Mouse (Mus musculus): ENCODE measurements around the gene Timp2. TPM values are rescaled to one million over a fixed set of nuclear protein-coding genes. Genes with fewer than 3 reads are reported as not detected.

Gene Timp2
- polyA plus RNA-seq, 1 experiment from 2014 or later: 168 TPM

DNA sequence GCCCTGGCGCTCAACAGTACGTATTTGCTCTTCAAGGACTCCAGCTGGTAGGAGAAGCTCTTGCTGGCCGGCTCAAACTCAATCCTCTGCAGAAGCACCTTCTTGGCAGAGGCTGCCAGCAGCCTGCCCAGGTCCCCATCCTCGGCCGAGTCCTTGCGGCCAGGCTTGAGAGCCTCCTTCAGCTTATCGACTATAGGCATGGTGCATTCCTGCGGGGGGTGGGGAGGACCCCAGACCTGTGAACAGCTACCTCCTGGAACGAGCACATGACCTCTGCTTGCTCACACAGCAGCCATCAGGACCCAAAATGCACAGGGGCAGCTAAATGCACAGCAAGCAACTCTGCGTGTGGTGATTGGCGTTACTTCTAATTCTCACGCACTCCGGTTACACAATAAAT, 69.7 kb downstream of the Timp2 start:
- ATAC-seq (ENCODE audit: insufficient number of reproducible peaks, low FRiP score, low TSS enrichment, low read depth): no peak
- no peak overlapping the region for H3K27ac ChIP-seq
- H3K27me3 ChIP-seq: no peaks in the 10 kb centered on the region
- no peak overlapping the region for H3K4me2 ChIP-seq
- H3K4me1 ChIP-seq: peaks cover 13% of the 10 kb centered on the region
- H3K4me3 ChIP-seq: no peak overlapping the region
- H3K9ac ChIP-seq: no peak overlapping the region
- no peaks in the 10 kb centered on the region for H3K9me3 ChIP-seq
- peaks cover 67% of the 10 kb centered on the region for H3K36me3 ChIP-seq
- 91% methylated on average over 13 of the region's 13 CpGs for WGBS

DNA sequence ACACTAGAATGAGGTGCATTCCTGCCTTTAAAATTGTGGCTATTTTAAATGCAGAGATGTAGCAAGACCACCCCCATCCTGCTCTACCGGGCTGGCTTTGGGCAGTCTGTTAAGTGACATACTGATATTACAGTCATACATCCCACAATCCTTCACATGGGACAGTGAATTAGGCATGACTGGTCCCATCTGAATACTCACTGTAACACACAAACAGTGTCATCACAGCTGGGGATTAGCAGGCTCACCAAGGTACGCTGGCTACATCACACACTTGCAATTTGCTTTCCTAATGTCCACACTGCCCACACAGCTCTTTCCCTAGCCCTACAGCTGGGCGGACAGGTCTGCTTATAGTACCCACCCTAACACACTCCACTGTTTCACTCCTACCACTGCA, 75.3 kb downstream of the Timp2 start:
- 87% methylated on average over 3 of the region's 3 CpGs for WGBS
- H3K27me3 ChIP-seq: no peaks in the 10 kb centered on the region
- ATAC-seq (ENCODE audit: insufficient number of reproducible peaks, low FRiP score, low TSS enrichment, low read depth): no peak
- H3K36me3 ChIP-seq: peaks cover 98% of the 10 kb centered on the region
- no peak overlapping the region for H3K4me2 ChIP-seq
- no peak overlapping the region for H3K9ac ChIP-seq
- H3K4me1 ChIP-seq: no peaks in the 10 kb centered on the region
- H3K27ac ChIP-seq: no peak overlapping the region
- no peak overlapping the region for H3K4me3 ChIP-seq
- no peaks in the 10 kb centered on the region for H3K9me3 ChIP-seq

DNA sequence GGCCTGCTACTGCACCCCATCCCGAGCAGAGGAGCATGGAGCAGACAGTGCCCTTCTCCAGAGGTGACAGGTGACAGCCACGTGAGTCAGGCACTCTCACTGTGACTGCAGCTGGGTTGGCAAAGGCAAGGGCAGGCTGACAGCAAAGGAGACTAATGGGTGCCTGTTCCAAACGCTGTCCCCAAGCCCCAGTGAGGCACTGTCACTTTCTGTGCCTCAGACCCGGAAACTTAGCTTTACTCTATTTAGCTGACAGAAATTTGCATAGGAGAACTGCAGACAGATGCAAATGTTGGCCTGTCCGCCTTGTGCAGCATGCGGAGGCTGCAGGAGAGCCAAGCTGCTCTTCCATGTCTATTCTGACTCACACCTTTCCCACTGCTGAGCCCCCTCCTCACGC, 79.2 kb downstream of the Timp2 start:
- no peak overlapping the region for H3K4me3 ChIP-seq
- H3K9me3 ChIP-seq: no peaks in the 10 kb centered on the region
- H3K36me3 ChIP-seq: peaks cover 99% of the 10 kb centered on the region
- H3K4me1 ChIP-seq: no peaks in the 10 kb centered on the region
- 91% methylated on average over 7 of the region's 7 CpGs for WGBS
- H3K27me3 ChIP-seq: no peaks in the 10 kb centered on the region
- H3K27ac ChIP-seq: no peak overlapping the region
- no peak for ATAC-seq (ENCODE audit: insufficient number of reproducible peaks, low FRiP score, low TSS enrichment, low read depth)
- H3K9ac ChIP-seq: no peak overlapping the region
- H3K4me2 ChIP-seq: no peak overlapping the region

DNA sequence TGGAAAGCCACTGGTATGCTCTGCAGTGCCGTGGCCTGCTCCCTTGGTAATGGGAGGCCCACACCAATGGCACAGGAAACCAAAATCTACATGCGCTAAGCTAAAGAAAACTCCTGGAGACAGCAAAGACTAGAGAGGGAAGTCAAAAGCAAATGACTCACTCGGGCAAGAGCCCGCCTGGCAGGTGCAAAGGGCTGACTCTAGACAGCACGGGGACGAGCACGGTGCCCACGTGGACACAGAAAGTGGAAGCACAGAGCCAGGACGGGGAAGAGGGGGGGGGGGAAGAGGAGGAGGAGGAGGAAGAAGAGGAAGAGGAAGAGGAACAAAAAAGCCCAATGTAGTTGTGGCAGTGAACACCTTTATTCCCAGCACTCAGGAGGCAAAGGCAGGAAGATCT, 80.4 kb downstream of the Timp2 start:
- Histone ChIP-seq H3K27ac (no peak overlapping the region), H3K4me2 (no peak overlapping the region), H3K4me3 (no peak overlapping the region), H3K27me3 (no peaks in the 10 kb centered on the region), H3K4me1 (no peaks in the 10 kb centered on the region), H3K9me3 (no peaks in the 10 kb centered on the region), H3K36me3 (peaks cover 97% of the 10 kb centered on the region), H3K9ac (no peak overlapping the region)
- no peak for ATAC-seq (ENCODE audit: insufficient number of reproducible peaks, low FRiP score, low TSS enrichment, low read depth)
- WGBS: 93% methylated on average over 9 of the region's 9 CpGs

DNA sequence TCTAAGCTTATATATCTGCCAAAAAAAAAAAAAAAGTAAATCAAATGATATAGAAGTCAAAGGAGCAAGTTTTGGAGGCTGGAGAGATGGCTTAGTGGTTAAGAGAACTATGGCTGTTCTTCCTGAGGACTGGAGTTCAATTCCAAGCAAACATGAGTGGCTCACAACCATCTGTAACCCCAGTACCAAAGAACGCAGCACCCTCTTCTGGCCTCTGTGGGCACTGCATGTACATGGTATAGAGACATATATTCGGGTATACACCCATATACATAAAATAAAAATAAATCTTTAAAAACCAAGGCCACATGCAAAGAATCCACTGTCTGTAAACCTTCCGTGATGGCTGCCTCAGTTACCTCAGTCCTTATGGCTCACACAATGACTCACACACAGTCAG, 85.7 kb downstream of the Timp2 start:
- WGBS: 89% methylated on average over 3 of the region's 3 CpGs
- ATAC-seq (ENCODE audit: insufficient number of reproducible peaks, low FRiP score, low TSS enrichment, low read depth): no peak
- Histone ChIP-seq H3K9me3 (no peaks in the 10 kb centered on the region), H3K36me3 (peaks cover 96% of the 10 kb centered on the region), H3K4me2 (no peak overlapping the region), H3K4me3 (no peak overlapping the region), H3K27me3 (no peaks in the 10 kb centered on the region), H3K9ac (no peak overlapping the region), H3K27ac (no peak overlapping the region), H3K4me1 (no peaks in the 10 kb centered on the region)

DNA sequence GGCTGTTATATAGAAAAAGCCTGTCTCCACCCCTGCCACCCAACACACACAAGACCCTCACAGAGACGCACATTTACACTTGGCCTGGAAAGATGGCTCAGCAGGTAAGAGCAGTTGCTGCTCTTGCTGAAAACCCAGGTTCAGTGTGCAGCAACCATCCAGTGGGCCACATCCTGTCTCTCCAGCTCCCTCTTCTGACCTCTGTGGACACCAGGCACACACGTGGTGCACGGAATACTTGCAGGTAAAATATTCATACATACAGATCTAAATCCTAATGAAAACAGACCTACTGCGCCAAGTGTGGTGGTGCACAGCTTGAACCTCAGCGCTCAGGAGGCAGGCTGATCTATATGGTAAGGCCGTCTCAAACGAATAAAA, 88.9 kb downstream of the Timp2 start:
- peaks cover 96% of the 10 kb centered on the region for H3K36me3 ChIP-seq
- H3K27me3 ChIP-seq: no peaks in the 10 kb centered on the region
- 92% methylated on average over 7 of the region's 7 CpGs for WGBS
- H3K4me1 ChIP-seq: no peaks in the 10 kb centered on the region
- no peak overlapping the region for H3K9ac ChIP-seq
- no peak overlapping the region for H3K27ac ChIP-seq
- H3K4me2 ChIP-seq: no peak overlapping the region
- ATAC-seq (ENCODE audit: insufficient number of reproducible peaks, low FRiP score, low TSS enrichment, low read depth): no peak
- H3K9me3 ChIP-seq: no peaks in the 10 kb centered on the region
- H3K4me3 ChIP-seq: no peak overlapping the region

DNA sequence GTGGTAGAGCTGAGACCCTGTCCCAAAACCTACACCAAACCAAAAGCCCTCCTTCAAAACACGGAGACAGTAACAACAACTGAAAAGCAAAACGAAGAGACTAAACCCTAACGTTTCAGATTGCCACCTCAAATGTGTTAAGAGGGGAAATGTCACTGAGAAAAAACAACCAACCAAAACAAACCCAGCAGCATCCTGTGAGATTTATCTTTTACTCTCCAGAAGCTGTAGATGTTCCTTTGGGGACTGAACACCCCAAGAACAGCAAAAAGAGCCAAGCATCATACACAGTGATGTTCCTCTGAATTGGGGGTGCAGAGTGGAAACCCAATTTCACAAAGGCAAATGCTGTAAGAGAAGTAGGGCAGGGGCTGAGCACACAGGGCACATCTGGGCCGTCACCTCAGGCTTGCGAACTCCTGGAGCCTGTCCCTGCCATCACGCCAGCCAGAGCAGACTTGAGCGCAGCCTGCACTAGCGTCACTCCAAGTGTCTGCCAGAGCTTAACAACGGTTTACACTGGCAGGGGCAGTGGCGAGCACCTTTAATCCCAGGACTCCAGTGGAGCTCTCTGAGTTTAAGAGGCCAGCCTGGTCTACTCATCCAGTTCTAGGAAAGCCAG, 89.4 kb downstream of the Timp2 start:
- WGBS: 88% methylated on average over 10 of the region's 10 CpGs
- no peak overlapping the region for H3K9ac ChIP-seq
- no peak for ATAC-seq (ENCODE audit: insufficient number of reproducible peaks, low FRiP score, low TSS enrichment, low read depth)
- no peaks in the 10 kb centered on the region for H3K4me1 ChIP-seq
- no peaks in the 10 kb centered on the region for H3K27me3 ChIP-seq
- no peak overlapping the region for H3K4me3 ChIP-seq
- H3K27ac ChIP-seq: no peak overlapping the region
- H3K36me3 ChIP-seq: peaks cover 96% of the 10 kb centered on the region
- no peak overlapping the region for H3K4me2 ChIP-seq
- no peaks in the 10 kb centered on the region for H3K9me3 ChIP-seq

DNA sequence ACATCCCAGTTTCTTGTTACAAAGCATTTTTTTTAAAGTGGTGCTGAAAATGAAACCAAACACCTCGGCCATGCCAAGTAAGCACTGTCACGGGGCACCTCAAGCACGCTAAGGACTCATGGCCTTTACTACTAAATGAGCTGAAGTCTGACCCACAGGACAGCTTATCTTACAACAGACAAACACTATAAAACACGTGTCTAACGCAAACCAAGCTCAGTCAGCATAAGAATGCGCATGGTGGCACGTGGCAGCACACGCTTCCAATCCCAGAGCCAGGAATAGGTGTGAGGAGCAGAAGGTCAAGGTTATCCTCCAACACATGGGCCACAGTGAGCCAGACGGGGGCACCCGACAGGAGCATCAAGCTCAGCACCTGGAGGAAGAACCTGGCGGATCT, 89.9 kb downstream of the Timp2 start:
- 83% methylated on average over 11 of the region's 11 CpGs for WGBS
- peaks cover 98% of the 10 kb centered on the region for H3K36me3 ChIP-seq
- no peaks in the 10 kb centered on the region for H3K9me3 ChIP-seq
- no peak overlapping the region for H3K27ac ChIP-seq
- H3K27me3 ChIP-seq: no peaks in the 10 kb centered on the region
- H3K4me3 ChIP-seq: no peak overlapping the region
- H3K4me2 ChIP-seq: no peak overlapping the region
- H3K9ac ChIP-seq: no peak overlapping the region
- H3K4me1 ChIP-seq: no peaks in the 10 kb centered on the region
- ATAC-seq (ENCODE audit: insufficient number of reproducible peaks, low FRiP score, low TSS enrichment, low read depth): no peak

DNA sequence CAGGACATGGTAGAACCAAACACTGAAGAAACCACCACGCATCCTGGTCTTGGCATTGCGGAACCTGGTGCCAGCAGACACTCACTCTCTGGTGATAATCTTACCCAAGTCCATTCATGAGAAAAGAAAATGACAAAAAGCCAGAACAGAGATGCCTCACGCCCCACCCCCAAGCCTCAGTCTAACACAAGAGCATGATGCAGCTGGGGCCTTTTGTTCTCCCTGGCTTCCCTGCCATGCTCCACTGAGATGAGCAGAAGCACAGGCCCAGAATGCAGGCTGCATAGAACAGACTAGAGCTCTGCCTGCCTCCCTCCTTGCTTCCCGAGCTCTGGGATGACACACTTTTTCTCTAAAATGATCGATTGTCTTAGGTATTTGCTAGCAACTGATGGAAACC, 92.4 kb downstream of the Timp2 start:
- Histone ChIP-seq H3K36me3 (peaks cover 99% of the 10 kb centered on the region), H3K4me3 (no peak overlapping the region), H3K4me1 (no peaks in the 10 kb centered on the region), H3K4me2 (no peak overlapping the region), H3K9ac (no peak overlapping the region), H3K27ac (no peak overlapping the region), H3K9me3 (no peaks in the 10 kb centered on the region), H3K27me3 (no peaks in the 10 kb centered on the region)
- 93% methylated on average over 5 of the region's 5 CpGs for WGBS
- no peak for ATAC-seq (ENCODE audit: insufficient number of reproducible peaks, low FRiP score, low TSS enrichment, low read depth)

DNA sequence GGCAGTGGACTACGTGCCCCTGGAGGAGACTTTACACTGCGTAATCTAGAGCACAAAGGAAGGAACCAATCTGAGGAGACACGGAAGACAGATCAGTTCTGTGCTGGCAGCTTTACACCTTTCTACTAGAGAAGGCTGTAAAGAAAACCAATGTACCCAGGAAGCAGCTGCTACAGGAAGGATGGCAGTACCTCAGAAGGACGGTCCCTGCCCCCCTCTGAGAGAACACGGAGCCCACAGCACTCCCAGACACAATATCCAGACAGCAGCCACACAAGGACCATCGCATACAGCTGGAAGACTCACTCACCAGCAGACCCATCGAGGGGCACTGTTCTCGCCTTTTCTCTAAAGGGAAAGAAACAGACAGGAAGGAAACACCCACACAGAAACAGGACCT, 95.5 kb downstream of the Timp2 start:
- H3K27ac ChIP-seq: no peak overlapping the region
- no peak overlapping the region for H3K4me2 ChIP-seq
- peaks cover 1% of the 10 kb centered on the region for H3K4me1 ChIP-seq
- peaks cover 90% of the 10 kb centered on the region for H3K36me3 ChIP-seq
- WGBS: 84% methylated on average over 8 of the region's 8 CpGs
- H3K4me3 ChIP-seq: no peak overlapping the region
- H3K9ac ChIP-seq: no peak overlapping the region
- H3K27me3 ChIP-seq: no peaks in the 10 kb centered on the region
- ATAC-seq (ENCODE audit: insufficient number of reproducible peaks, low FRiP score, low TSS enrichment, low read depth): no peak
- no peaks in the 10 kb centered on the region for H3K9me3 ChIP-seq

DNA sequence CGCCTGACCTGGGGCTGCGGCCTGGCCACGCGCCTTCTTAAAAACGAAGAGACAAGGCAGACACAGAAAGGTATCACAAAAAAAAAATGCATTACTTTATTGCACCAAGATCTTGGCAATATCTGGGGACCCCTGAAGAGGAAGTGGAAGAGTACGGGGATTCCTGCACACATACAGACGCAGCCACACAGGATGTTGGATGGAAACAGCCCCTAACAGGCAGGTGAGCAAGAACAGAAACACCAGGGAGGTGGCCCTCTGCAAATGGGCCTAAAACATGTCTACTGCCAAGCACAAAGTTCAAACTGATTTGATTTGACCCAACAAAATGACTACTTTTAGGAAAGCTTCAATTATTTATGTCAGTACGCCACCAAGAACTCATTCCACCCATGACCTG, 96.0 kb downstream of the Timp2 start:
- no peak for ATAC-seq (ENCODE audit: insufficient number of reproducible peaks, low FRiP score, low TSS enrichment, low read depth)
- peaks cover 85% of the 10 kb centered on the region for H3K36me3 ChIP-seq

DNA sequence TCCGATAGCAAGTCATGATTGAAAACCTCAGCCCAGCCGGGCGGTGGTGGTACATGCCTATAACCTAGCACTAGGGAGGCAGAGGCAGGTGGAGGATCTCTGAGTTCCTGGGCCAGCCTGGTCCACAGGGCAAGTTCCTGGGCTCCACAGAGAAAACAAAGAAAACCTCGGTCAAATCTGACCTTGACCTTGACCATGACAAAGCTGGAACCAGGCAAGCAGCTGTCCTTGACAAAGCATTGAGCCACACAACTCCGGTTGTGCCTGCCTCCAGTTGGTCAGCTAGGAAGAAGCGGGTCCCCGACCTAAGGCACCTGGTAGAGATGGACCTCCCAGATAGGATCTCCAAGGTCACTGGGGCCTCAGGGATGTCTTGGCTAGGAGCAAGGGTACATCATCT, 99.2 kb downstream of the Timp2 start:
- Histone ChIP-seq H3K4me1 (peaks cover 20% of the 10 kb centered on the region), H3K9me3 (no peaks in the 10 kb centered on the region), H3K36me3 (peaks cover 53% of the 10 kb centered on the region), H3K4me2 (no peak overlapping the region), H3K27ac (no peak overlapping the region), H3K27me3 (no peaks in the 10 kb centered on the region), H3K4me3 (no peak overlapping the region), H3K9ac (no peak overlapping the region)
- ATAC-seq (ENCODE audit: insufficient number of reproducible peaks, low FRiP score, low TSS enrichment, low read depth): no peak
- 92% methylated on average over 7 of the region's 7 CpGs for WGBS

More for the DNA sequence above, 96.0 kb downstream of the Timp2 start:
- Histone ChIP-seq H3K4me3 (no peak overlapping the region), H3K9me3 (no peaks in the 10 kb centered on the region), H3K27me3 (no peaks in the 10 kb centered on the region), H3K4me1 (peaks cover 6% of the 10 kb centered on the region), H3K27ac (no peak overlapping the region), H3K4me2 (no peak overlapping the region), H3K9ac (no peak overlapping the region)
- WGBS: 93% methylated on average over 8 of the region's 8 CpGs

Measured in limb, embryonic 15.5 days (tissue).